Mouse (Mus musculus) thymus, adult 2 months (tissue): ENCODE measurements around the gene Cflar.
"Not testable (repeated sequence)": the region's sequence is repeated elsewhere in the genome, so short reads cannot be mapped to it uniquely, and the experiment has no call there.

Source experiments
- CTCF ChIP-seq: fragments of 200-500 bp; IDR thresholded peaks from 2 replicates; pipeline ENCODE4 v1.5.1; 2012; ENCODE audit warnings: mild to moderate bottlenecking, control low read depth, low read length, moderate library complexity, borderline replicate concordance; ENCODE audit not compliant: control insufficient read depth, poor library complexity, insufficient read depth; ENCODE audit errors: extremely low read depth
- POLR2A ChIP-seq: fragments of 200-500 bp; IDR thresholded peaks from 2 replicates; pipeline ENCODE4 v1.6.1; 2012; ENCODE audit warnings: mild to moderate bottlenecking, low read length, control low read depth, moderate library complexity; ENCODE audit not compliant: control insufficient read depth, poor library complexity, insufficient read depth; ENCODE audit errors: extremely low read depth

DNA sequence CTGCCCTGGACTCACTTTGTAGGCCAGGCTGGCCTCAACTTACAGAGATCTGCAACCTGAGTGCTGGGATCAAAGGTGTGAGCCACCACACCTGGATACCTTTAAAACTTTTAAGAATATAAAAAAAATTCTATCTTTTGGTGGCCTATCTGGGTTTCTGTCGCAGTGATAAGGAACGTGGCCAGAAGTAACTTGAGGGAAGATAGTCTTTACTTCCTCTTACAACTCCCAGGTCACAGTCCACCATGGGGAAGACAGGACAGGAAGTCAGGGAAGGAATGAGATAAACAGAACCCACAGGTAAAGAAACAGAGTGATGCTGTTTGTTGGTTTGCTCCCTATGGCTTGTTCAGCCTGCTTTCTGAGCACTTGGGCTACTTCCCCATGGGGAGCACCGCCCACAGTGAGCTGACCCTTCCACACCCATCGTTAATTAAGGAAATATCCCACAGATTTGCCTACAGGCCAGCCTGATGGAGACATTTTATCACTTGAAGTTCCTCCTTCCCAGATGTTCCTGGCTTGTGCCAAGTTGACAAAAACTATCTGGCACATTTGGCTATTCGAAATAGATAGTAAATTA is 10.6 kb upstream of the Cflar start:
- TF ChIP-seq CTCF, POLR2A: not testable (repeated sequence)
